Mouse (Mus musculus) myocyte (in vitro differentiated cells): ENCODE data around the gene Wdr90. TPM values are rescaled to one million over a fixed set of nuclear protein-coding genes. Genes with fewer than 3 reads are reported as not detected.

Experiments
- H3K27me3 ChIP-seq: one replicate; pipeline ENCODE4 v1.6.1; 2011; ENCODE audit not compliant: control insufficient read depth, insufficient read depth, insufficient read length
- H3K36me3 ChIP-seq: one replicate; pipeline ENCODE4 v1.6.1; 2011; ENCODE audit not compliant: control insufficient read depth, insufficient read depth
- H3K4me2 ChIP-seq: one replicate; pipeline ENCODE4 v1.6.1; 2011; ENCODE audit warnings: low read depth, control low read depth
- H3K4me3 ChIP-seq: one replicate; pipeline ENCODE4 v1.5.1; 2011; ENCODE audit warnings: mild to moderate bottlenecking, control low read depth, moderate library complexity
- H3K79me2 ChIP-seq: one replicate; pipeline ENCODE4 v1.6.1; 2011; ENCODE audit not compliant: control insufficient read depth, insufficient read depth
- H3ac ChIP-seq: one replicate; pipeline ENCODE4 v1.6.1; 2011; ENCODE audit not compliant: control insufficient read depth, insufficient read length
- CEBPB ChIP-seq: IDR thresholded peaks from 2 replicates; pipeline ENCODE4 v1.6.1; 2011; ENCODE audit warnings: mild to moderate bottlenecking, moderate library complexity; ENCODE audit not compliant: poor library complexity, insufficient read depth, severe bottlenecking
- E2F4 ChIP-seq: IDR thresholded peaks from one replicate; pipeline ENCODE4 v1.6.1; 2011; ENCODE audit warnings: mild to moderate bottlenecking, control low read depth, moderate library complexity; ENCODE audit not compliant: insufficient read depth
- MAX ChIP-seq: IDR thresholded peaks from one replicate; pipeline ENCODE4 v1.6.1; 2011; ENCODE audit warnings: low read depth, mild to moderate bottlenecking, control low read depth
- MYOD1 ChIP-seq, 3 experiments: IDR thresholded peaks; one replicate each; pipeline ENCODE4 v1.6.1; 2011; ENCODE audit warnings: control low read depth in 2 of 3, low read depth in 2 of 3, mild to moderate bottlenecking in 2 of 3, moderate library complexity in 1 of 3; ENCODE audit not compliant: insufficient read length in 2 of 3, control insufficient read depth in 1 of 3
- MYOG ChIP-seq, 3 experiments: IDR thresholded peaks; one replicate each; pipeline ENCODE4 v1.6.1; 2011; ENCODE audit warnings: control low read depth in 2 of 3, low read depth in 2 of 3, mild to moderate bottlenecking in 2 of 3; ENCODE audit not compliant: insufficient read length in 2 of 3, control insufficient read depth in 1 of 3, insufficient read depth in 1 of 3
- POLR2A ChIP-seq: IDR thresholded peaks from one replicate; pipeline ENCODE4 v1.6.1; 2011; ENCODE audit warnings: low read depth, mild to moderate bottlenecking, control low read depth, moderate library complexity; ENCODE audit not compliant: insufficient read length
- POLR2AphosphoS2 ChIP-seq: IDR thresholded peaks from one replicate; pipeline ENCODE4 v1.6.1; 2011; ENCODE audit warnings: low read depth, control low read depth; ENCODE audit not compliant: insufficient read length
- REST ChIP-seq: IDR thresholded peaks from one replicate; pipeline ENCODE4 v1.6.1; 2011; ENCODE audit warnings: mild to moderate bottlenecking, control low read depth, moderate library complexity; ENCODE audit not compliant: insufficient read depth, insufficient read length
- SRF ChIP-seq: IDR thresholded peaks from one replicate; pipeline ENCODE4 v1.6.1; 2011; ENCODE audit warnings: low read depth; ENCODE audit not compliant: control insufficient read depth, insufficient read length
- TCF12 ChIP-seq: IDR thresholded peaks from one replicate; pipeline ENCODE4 v1.6.1; 2011; ENCODE audit warnings: mild to moderate bottlenecking, control low read depth; ENCODE audit not compliant: poor library complexity, insufficient read depth, severe bottlenecking
- TCF3 ChIP-seq: IDR thresholded peaks from one replicate; pipeline ENCODE4 v1.6.1; 2011; ENCODE audit warnings: low read depth, control low read depth; ENCODE audit not compliant: insufficient read length
- USF1 ChIP-seq: IDR thresholded peaks from one replicate; pipeline ENCODE4 v1.6.1; 2011; ENCODE audit warnings: low read depth, mild to moderate bottlenecking, control low read depth, moderate library complexity
- polyA plus RNA-seq: library from polyadenylated mRNA; unstranded; fragments of >200 nt; fragmentation: generic; extraction: Trizol; gene quantifications from one replicate; pipeline ENCODE4 v1.2.1, GENCODE M21; 2012; ENCODE audit warnings: missing spikeins

Gene Wdr90
- polyA plus RNA-seq, 1 experiment, result 7.4 TPM

DNA sequence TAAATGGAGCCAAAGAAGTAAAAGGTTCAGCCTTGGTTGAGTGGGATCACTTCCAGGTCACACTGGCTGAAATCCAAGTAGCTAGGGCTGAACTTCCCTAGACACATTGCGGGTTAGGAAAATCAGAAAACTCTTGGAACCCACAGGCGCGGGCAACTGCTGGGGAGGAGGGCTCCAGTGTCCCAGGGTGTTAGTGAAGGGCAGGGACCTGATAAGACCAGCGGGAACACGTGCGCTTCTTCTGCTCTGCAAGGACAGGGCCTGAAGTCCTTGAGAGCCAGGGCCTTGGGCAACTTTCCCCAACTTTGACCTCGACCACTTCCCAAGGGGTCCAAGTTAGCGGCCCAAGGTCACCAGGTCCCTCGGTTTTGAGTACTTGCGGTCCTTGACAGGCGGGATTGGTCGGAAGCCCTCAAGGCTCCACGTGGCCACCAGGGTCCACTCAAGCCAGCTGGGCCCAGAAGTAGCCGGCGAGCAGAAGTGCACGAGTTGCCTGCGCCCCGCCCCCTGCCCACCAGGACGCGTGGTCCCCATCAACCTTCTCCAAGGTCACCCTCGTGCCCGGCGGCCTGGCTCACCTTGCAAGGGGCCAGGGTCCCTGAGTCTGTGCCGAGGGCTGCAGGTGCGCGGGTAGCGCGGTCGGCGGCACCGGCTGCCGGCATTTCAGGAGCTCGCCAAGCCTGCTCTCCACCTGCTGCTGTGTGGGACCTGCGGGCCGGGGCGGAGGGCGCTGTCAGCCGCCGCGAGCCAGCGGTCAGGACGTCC lies 6.7 kb upstream of the Wdr90 start:
- Histone ChIP-seq H3ac (peak overlapping the region; percentile 25), H3K27me3 (no peaks in the 10 kb centered on the region), H3K4me2 (peak overlapping the region; percentile 99), H3K79me2 (no peaks in the 10 kb centered on the region), H3K36me3 (no peaks in the 10 kb centered on the region), H3K4me3 (peak overlapping the region; percentile 34)
- no peak for TF ChIP-seq POLR2A
- peak in 2 of 3 experiments; percentile 34 to 67 for TF ChIP-seq MYOG (IDR thresholded peaks at IDR 0.05; ENCODE audit: control insufficient read depth in 1 of 3, insufficient read depth in 1 of 3, insufficient read length in 2 of 3, low read depth in 2 of 3)
- TF ChIP-seq MYOD1 (IDR thresholded peaks at IDR 0.05; ENCODE audit: control insufficient read depth in 1 of 3, insufficient read length in 2 of 3, low read depth in 2 of 3), result peak in 1 of 3 experiments; percentile 52
- TF ChIP-seq USF1, result no peak
- no peak for TF ChIP-seq MAX
- TF ChIP-seq E2F4, result no peak
- TF ChIP-seq TCF3, result no peak
- TF ChIP-seq CEBPB, result no peak
- TF ChIP-seq TCF12, result no peak
- TF ChIP-seq REST, result no peak

DNA sequence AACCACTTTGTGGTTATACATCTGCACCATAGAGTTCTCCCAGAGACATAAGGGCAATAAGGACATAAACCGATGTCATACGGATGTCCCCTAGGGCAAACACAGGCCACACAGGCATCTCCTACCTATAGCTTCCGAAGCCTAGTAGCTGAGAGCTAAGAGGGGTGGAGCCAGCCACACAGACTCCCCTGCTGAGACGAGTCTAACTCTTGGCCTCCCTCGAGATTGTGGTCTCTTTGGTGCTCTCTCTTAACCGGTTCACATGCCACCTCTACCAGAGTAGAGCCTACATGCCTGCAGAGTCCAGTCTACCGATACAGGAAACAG lies 6.2 kb upstream of the Wdr90 start:
- Histone ChIP-seq H3ac (no peak overlapping the region), H3K4me3 (peak overlapping the region; percentile 34), H3K27me3 (no peaks in the 10 kb centered on the region), H3K79me2 (no peaks in the 10 kb centered on the region), H3K4me2 (peak overlapping the region; percentile 99), H3K36me3 (no peaks in the 10 kb centered on the region)
- TF ChIP-seq CEBPB (no peak), POLR2A (no peak), TCF12 (no peak), POLR2AphosphoS2 (no peak), MAX (no peak)

DNA sequence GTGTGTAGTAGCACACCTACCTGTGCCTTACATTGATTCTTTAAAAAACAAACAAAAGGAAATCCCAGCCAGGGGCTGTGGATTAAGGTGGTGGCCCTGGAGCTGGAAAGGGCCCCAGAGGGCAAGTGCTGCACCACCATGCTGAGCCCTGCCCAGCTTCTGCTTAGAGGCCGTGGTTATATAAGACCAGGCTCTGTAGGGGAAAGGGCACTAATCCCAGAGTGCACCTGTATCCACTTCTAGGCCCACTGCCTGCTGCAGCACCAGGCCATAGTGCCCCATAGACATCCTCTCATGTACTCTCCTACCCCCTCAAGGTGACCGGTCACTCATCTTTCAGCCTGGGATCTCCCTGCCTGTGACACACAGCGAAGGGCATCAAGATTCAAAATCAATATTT lies 4.9 kb upstream of the Wdr90 start:
- Histone ChIP-seq H3K79me2 (no peaks in the 10 kb centered on the region), H3ac (no peak overlapping the region), H3K36me3 (no peaks in the 10 kb centered on the region), H3K4me2 (no peak overlapping the region), H3K4me3 (no peak overlapping the region), H3K27me3 (no peaks in the 10 kb centered on the region)
- TF ChIP-seq POLR2AphosphoS2 (no peak), USF1 (no peak), MYOD1 (IDR thresholded peaks at IDR 0.05; ENCODE audit: control insufficient read depth in 1 of 3, insufficient read length in 2 of 3, low read depth in 2 of 3) (no peak), TCF3 (no peak), MAX (no peak), POLR2A (no peak), REST (no peak), E2F4 (no peak), MYOG (IDR thresholded peaks at IDR 0.05; ENCODE audit: control insufficient read depth in 1 of 3, insufficient read depth in 1 of 3, insufficient read length in 2 of 3, low read depth in 2 of 3) (no peak), SRF (no peak), TCF12 (no peak), CEBPB (no peak)

DNA sequence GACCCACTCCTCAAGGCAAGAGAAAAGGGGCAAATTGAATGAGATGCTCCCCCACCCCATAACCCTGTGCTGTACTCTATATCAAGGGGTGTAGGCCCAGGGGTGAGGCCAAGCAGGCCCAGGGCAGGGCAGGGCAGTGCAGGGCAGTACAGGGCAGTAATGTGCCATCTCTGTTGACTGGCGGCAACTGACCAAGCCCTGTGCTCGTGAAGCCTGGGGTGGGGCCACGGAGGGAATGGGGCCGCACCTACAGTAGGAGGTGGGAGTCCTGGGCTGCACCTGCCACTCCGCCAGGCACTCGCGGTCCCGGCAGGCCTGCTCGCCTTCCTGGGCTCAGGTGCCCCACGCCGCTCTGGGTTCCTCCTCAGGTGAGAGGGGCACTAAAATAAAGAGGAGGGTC lies 4.0 kb upstream of the Wdr90 start:
- Histone ChIP-seq H3ac (no peak overlapping the region), H3K79me2 (no peaks in the 10 kb centered on the region), H3K36me3 (no peaks in the 10 kb centered on the region), H3K4me3 (no peak overlapping the region), H3K27me3 (no peaks in the 10 kb centered on the region), H3K4me2 (no peak overlapping the region)
- TF ChIP-seq TCF12 (no peak), POLR2AphosphoS2 (no peak), SRF (no peak), MAX (no peak), TCF3 (no peak), POLR2A (no peak), E2F4 (no peak), REST (no peak)

DNA sequence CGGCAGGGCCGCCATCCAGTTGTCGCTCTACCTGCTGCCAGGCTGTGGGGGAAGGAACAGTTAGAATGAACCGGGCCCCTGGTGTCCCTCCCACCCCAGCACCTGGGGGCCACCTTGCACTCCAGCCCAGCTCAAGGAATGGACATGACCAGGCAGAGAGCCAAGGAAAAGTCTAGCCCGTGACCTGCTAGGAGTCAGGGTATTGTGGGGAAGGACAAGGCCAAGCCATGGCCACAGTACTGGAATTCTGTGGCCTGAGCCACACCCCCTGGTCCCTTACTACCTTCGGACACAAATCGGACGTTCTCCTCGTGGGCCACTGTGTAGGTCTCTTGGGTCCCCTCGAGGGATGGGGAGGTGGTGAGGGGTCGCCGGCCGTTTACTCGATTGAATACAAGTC lies 3.0 kb upstream of the Wdr90 start:
- H3K4me3 ChIP-seq, result no peak overlapping the region
- H3K4me2 ChIP-seq, result no peak overlapping the region
- TF ChIP-seq MAX, result no peak
- no peak for TF ChIP-seq USF1
- no peak for TF ChIP-seq SRF
- no peak for TF ChIP-seq POLR2AphosphoS2
- TF ChIP-seq TCF3, result no peak
- TF ChIP-seq POLR2A, result no peak
- TF ChIP-seq REST, result no peak
- TF ChIP-seq MYOD1 (IDR thresholded peaks at IDR 0.05; ENCODE audit: control insufficient read depth in 1 of 3, insufficient read length in 2 of 3, low read depth in 2 of 3), result no peak
- TF ChIP-seq TCF12, result no peak
- TF ChIP-seq E2F4, result no peak
- TF ChIP-seq CEBPB, result no peak
- no peak for TF ChIP-seq MYOG (IDR thresholded peaks at IDR 0.05; ENCODE audit: control insufficient read depth in 1 of 3, insufficient read depth in 1 of 3, insufficient read length in 2 of 3, low read depth in 2 of 3)
- H3K36me3 ChIP-seq, result no peaks in the 10 kb centered on the region
- no peaks in the 10 kb centered on the region for H3K79me2 ChIP-seq
- H3K27me3 ChIP-seq, result no peaks in the 10 kb centered on the region
- no peak overlapping the region for H3ac ChIP-seq
